9 mouse cellular contexts compared by ENCODE assay signal in genomic region chr10:84411122-84412105, GRCm38 (mm10). TPM values are rescaled to one million over a fixed set of nuclear protein-coding genes. Genes with fewer than 3 reads are reported as not detected.
DNase-seq lines count a peak whose midpoint lies in the region; ATAC-seq lines count a peak whose summit lies in the region.
"Had no signal": no experiment of that assay in that cellular context is flagged by ENCODE, and none has a peak within 500 bp of the region (broad histone marks: within the 10 kb centered on the region; RNA-seq: fewer than 3 reads in every experiment).

No protein-coding gene starts in this region.

- H3K4me3 ChIP-seq in heart, embryonic 11.5 days (ENCODE audit: low read depth, low read length): no peak overlapping the region
- H3K4me3 ChIP-seq: myocyte had no signal

- H3K27me3 ChIP-seq in heart, embryonic 11.5 days (ENCODE audit: control insufficient read depth, insufficient read depth, low read length): no peaks in the 10 kb centered on the region

- WGBS in heart, embryonic 11.5 days (ENCODE audit: insufficient replicate concordance): 56% methylated on average over 16 of the region's 16 CpGs

- H3K9me3 ChIP-seq in heart, embryonic 11.5 days (replicated peaks; ENCODE audit: control insufficient read depth, low read length): no peaks in the 10 kb centered on the region

- ATAC-seq in heart, embryonic 11.5 days (replicated peaks; ENCODE audit: insufficient number of reproducible peaks, low FRiP score, low TSS enrichment): no peak

- H3K4me1 ChIP-seq in heart, embryonic 11.5 days (ENCODE audit: control insufficient read depth, insufficient read depth, low read length): peaks cover 34% of the 10 kb centered on the region

- H3K9ac ChIP-seq in heart, embryonic 11.5 days (ENCODE audit: low read depth, low read length): peak overlapping the region; percentile 52; the same call in 1 of the 2 replicates

- DNase-seq in heart, adult 8-10 months (ENCODE audit: low spot score): no peak
- peak; percentile 18 for DNase-seq in 3T3-L1 (ENCODE audit: low read depth, low spot score)
- DNase-seq in adrenal gland, postnatal 10 days: peak; percentile 54
- DNase-seq in heart, postnatal 4 days: peak; percentile 45
- no peak for DNase-seq in spleen, postnatal 36 days (ENCODE audit: low spot score in 2 of 2)
- no peak for DNase-seq in natural killer cell, adult 2 months (ENCODE audit: low spot score in 2 of 2)
- DNase-seq in frontal cortex, postnatal 10 days (ENCODE audit: low spot score in 2 of 2): no peak

- peaks cover 4% of the 10 kb centered on the region for H3K36me3 ChIP-seq in heart, embryonic 11.5 days (ENCODE audit: control insufficient read depth, insufficient read depth, low read length)

- peak overlapping the region; percentile 70 for H3K27ac ChIP-seq in heart, embryonic 11.5 days (ENCODE audit: low read depth, low read length)

- no peak overlapping the region for H3K4me2 ChIP-seq in heart, embryonic 11.5 days

RNA-seq across cellular contexts. Expression of gene Nuak1, which starts 29.0 kb away (rescaled TPM):
- 2.4 and 3.0 TPM in 2 replicates for polyA plus RNA-seq in heart, embryonic 11.5 days (2014; fragmentation: Nextera tagmentation; extraction: Ambion mirVana)
- 10 to 100 TPM; 23.9 to 43.8 (median 34.0) TPM for total RNA-seq in heart, adult 8-10 months (2022)
- 10 to 100 TPM in 1 of 2 experiments, 1 to 10 TPM in 1; 8.8 to 10.9 TPM for total RNA-seq in adrenal gland, postnatal 10 days (2021)
- 10 to 100 TPM; 39.5 to 45.8 TPM for total RNA-seq in heart, postnatal 4 days (2021)

Comparison
In these comparisons a context has a peak if more than half of its experiments do, and no peak if none do; other contexts are left out.
1. DNase-seq: peak in 3T3-L1 (single experiment), adrenal gland, postnatal 10 days (single experiment) and heart, postnatal 4 days (single experiment); none in heart, adult 8-10 months (single experiment), spleen, postnatal 36 days (0 of 2), natural killer cell, adult 2 months (0 of 2) and frontal cortex, postnatal 10 days (0 of 2).